Mouse (Mus musculus) hematopoietic stem cell, adult 5-6 weeks (primary cell): ENCODE data around the gene Fbxl16. TPM values are rescaled to one million over a fixed set of nuclear protein-coding genes. Genes with fewer than 3 reads are reported as not detected.
"Not testable (repeated sequence)": the region's sequence is repeated elsewhere in the genome, so short reads cannot be mapped to it uniquely, and the experiment has no call there.

Source experiments
- ATAC-seq, 2 experiments: fragments of 125-278 bp in 1 of 2; replicated peaks in 1 of 2; 2 replicates each; pipeline ENCODE4 v1.8.0; 2016 to 2017; ENCODE audit warnings: inconsistent platforms in 2 of 2, mild to moderate bottlenecking in 2 of 2, moderate number of reproducible peaks in 2 of 2, low read depth in 1 of 2, moderate TSS enrichment in 1 of 2; ENCODE audit not compliant: low FRiP score in 2 of 2, poor library complexity in 2 of 2, severe bottlenecking in 2 of 2, insufficient read depth in 1 of 2, low TSS enrichment in 1 of 2
- total RNA-seq: library from RNA; stranded (forward); fragments of 172-1452, 232-1000 nt; gene quantifications from 2 replicates; pipeline ENCODE4 v1.2.3, GENCODE M21; 2017

The Fbxl16 gene
- total RNA-seq, 1 experiment from 2014 or later: not detected

- ATAC-seq: peak; percentile 42 to 68
These were observed 16.9 kb upstream of the Fbxl16 start for GRCm38 (mm10) chr17:25791843-25792527.

DNA sequence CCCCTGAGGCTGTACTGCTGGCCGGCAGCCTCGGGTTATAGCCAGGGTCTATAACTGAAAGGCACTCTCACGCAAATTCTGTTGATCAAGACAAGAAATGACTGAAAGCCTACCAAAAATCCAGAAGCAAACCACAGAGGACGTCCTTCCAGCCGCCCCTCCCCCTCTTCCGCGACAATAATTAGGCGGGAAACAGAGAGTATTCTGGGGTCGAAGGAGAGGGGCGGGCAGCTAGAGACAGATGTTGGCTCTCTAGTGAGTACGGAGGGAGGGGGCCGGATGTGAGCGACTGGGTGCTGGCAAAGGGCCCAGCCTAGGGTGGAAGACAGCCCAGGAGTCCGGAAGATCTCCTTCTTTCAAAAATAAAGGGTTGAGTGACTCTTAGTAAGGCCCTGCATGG is 16.3 kb upstream of the Fbxl16 start, which contains the start of gene Fam173a:
Gene Fam173a (minus strand): TSS at position 287 of the 400 bp plus-strand sequence.
- peak; percentile 36 to 62 for ATAC-seq

GRCm38 (mm10) chr17:25794197-25794596 is 14.7 kb upstream of the Fbxl16 start:
- no peak for ATAC-seq

DNA sequence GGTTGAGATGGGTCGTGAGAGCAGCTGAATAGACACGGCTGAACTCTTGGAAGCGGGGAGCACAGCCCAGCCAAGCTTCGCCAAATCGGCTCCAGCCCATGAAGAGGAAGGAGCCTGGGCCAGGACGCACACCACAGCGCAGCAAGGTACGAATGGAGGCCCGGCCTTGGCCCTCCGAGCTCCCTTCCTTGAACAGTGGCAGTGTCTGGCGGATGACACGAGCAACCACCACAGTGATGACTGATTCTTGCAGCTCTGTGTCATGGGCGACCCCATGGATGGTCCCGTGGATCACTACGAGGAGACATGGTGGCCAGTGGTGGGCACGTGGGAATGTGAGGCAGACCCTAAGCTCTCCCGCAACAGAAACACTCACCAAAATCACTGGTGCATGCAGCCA is 13.9 kb upstream of the Fbxl16 start:
- no peak for ATAC-seq

DNA sequence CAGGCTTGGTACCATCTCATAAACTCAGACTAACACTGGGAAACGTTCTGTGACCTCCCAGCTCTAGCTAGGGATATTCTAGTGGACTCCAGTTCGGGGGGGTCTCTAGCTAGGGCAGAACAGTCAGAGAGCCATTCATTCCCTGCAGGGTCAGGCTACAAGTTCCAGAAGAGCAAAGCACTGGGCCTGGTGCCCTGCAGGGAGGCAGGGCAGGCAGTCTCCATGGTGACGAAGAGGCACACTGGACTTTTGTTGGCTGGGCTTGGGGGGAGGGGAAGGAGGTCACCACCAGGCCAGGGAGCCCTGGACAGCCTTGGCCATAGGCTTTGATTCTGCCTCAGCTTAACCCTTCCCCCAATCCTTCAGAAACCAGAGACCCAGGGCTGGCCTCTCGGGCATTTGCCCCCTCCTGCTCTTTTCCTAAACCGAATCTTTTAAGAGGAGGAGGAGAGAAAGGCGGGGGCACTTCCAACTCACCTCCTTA is 13.2 kb upstream of the Fbxl16 start, which contains the start of gene AC134908.4:
Gene AC134908.4 (minus strand): TSS at position 51 of the 484 bp plus-strand sequence.
- no peak for ATAC-seq

DNA sequence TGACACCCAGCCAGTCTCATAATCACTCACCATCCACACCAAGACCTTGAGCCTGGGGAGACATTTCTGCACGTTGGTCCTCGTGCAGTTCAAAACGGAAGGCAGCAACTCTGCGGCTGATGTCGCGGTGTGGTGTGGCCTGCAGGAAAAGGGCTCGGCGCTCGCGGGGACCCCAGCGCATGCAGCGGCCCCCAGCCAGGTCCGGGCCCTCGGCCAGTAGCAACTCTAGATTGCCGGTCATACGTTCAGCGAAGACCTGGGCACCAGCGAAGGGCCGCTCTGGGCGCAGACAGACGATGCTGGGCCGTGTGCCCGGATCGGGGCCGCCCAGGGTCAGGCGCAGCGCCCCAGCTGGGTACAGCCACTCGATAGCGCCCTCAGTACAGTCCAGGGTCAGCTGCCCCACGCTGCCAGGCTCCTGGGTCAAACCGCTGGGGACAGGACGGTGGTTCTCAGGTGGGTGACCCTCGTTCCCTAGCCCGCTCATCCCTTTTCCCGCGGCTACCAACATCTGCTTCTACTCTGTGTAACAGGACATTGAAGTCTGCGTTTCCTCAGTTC is 12.6 kb upstream of the Fbxl16 start:
- no peak for ATAC-seq

DNA sequence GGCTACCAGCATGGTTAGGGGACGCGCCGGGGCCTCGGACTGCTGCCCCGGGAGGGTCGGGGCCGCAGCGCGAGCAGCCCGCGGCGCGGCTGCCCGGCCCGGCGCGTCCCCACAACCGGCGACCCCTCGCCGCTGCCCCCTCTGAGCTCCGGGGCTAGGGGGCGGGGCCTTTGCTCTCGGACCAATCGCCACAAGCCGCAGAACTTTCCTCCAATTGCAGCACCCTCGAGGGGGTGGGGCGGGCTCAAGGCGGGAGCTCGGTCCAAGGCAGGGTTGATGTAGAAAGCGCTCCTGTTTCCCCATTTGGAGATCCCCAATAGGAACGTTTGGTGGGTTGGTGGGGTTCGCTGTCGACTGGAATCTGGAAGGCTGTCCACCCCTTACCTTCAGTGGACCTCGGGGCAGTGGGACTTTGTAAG is 11.9 kb upstream of the Fbxl16 start, which contains the start of gene Metrn:
Gene Metrn (minus strand): TSS at position 186 of the 419 bp plus-strand sequence.
- ATAC-seq: peak; percentile 66 to 74

DNA sequence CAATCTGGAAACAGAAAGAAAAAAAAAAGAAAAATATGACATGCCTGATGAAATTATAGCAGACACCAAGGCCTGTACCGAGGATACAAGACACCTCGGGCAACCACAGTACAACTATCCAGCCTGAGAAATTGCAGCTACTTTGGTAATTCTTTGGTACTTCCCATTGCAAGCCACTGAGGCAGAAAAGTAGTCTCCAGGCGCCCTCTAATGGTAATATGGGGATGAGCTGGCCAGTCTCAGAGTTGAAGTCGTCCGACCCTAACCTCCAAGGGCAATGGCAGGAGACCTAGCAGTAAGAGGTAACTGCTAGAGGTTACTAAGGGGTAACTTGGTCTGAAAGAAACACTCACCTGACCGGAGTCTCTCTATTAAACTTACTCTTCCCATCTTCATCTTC is 7.9 kb upstream of the Fbxl16 start:
- peak; percentile 81 to 83 for ATAC-seq

DNA sequence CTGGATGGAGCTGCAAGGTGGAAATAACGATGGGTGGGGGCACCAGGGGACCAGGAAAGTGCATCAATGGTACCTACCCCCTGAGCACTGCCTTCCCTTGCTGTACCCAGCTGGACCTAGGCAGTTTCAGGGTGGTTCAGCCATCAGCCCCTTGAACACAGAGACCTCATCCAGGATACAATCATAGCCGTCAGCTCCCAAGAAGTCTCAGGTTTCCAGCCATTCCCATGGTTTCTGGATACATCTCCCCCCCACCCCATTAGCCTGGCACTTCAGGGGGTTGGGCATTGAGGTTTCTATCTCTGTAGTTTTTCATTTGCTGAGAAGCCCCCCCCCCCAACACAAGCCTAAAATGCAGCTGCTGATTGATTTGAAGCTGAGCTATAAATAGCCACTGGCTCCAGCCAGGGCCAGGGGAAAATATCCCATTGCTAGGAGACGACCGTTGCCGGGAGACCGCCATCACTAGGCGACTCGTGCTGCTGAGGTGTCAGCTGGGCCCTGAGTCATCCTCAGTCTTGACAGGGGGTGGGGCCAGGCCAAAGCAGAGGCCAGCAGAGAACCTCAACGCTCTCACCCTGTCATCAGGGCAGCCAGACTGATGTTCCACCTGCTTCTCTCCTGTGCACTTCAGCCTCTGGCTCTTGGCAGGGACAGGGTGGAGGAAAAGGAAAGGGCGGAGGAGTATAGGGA is 5.9 kb upstream of the Fbxl16 start:
- no peak for ATAC-seq

GRCm38 (mm10) chr17:25806507-25806906 is 2.4 kb upstream of the Fbxl16 start:
- no peak for ATAC-seq

DNA sequence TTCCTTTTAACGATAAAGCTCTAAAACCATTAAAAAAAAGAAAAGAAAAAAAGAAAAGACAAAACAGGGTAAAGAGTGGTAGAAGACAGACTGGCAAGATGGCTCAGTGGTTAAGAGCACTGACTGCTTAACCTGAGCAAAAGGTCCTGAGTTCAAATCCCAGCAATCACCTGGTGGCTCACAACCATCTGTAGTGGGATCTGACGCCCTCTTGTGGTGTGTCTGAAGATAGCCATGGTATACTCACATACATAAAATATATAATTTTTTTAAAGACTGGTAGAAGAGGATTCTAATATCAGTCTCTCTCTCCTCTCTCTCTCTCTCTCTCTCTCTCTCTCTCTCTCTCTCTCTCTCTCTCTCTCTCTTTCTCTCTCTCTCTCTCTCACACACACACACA is 1.4 kb upstream of the Fbxl16 start:
- ATAC-seq: not testable (repeated sequence)

GRCm38 (mm10) chr17:25808028-25808427 is 857 bp upstream of the Fbxl16 start:
- no peak for ATAC-seq

DNA sequence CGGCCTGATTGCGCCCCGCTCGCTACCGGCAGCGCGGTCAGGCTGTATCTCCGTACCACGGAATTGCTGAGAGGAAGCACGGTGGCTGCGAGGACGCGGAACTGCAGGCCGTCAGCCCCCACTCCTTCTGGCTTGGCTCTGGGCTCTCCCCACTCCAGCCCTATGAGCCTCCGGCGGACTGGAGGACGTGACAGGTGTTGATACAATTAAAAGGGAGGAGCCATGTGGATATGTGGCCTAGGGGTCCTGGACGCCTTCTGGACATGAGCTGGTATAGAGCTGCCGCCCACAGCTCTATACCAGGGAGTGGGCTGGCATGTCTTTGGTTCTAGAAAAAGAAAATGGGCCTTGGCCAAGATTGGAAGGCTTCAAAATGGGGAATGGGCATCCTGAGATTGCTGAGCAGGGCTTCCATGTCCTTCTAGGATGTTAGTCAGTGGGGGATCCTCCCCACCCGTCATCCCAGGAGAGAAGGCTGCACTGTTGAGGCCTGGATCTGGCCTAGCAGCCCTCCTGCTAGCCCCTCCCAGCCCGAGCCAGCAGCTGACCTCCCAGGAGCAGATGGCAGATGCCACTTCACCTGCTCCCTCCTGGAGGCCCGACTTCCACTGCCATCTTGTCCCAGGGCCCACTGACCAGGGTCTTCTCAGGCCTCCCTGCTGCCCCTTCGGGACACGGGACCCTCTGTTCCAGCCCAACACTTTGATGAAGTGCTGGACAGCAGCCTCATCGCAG is 888 bp downstream of the Fbxl16 start:
- no peak for ATAC-seq

DNA sequence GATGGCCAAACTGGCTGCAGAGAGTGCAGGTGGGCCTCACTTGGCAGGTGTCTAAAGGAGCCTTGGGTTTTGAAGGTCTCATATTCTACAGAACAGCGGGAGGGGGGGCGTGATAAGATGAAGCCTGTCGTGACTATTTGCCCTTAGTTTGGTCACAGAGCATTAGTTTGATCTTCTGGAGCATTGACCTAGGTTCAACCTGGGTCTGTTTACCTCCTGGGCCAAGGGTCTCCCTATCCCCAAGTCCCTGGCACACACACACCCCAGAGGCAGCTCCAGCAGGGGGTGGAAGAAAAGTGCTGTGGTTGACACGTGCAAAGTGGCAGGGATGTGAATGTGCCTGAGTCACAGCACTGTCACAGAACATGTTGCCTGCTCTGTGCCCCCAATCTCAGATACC is 2.0 kb downstream of the Fbxl16 start:
- no peak for ATAC-seq

DNA sequence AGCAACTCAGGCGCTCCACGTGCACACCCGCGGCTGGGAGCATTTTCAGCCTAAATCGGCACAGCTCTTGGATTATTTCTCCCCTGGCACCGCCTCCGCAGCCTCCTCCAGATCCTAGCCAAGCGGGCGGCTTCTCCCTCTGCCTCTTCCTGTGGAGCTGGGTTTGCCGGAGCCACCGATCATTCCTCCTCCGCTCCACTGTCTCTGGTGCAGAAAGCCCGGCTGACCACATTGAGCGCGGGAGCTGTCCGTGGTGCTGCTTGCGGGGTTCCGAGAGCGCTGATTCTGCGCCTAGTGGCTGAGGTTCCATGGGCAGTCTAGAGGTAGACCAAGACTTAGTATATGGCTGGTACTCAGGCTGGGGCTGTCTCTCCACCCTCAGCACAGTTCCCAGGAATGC is 4.6 kb downstream of the Fbxl16 start:
- peak; percentile 75 to 88 for ATAC-seq

DNA sequence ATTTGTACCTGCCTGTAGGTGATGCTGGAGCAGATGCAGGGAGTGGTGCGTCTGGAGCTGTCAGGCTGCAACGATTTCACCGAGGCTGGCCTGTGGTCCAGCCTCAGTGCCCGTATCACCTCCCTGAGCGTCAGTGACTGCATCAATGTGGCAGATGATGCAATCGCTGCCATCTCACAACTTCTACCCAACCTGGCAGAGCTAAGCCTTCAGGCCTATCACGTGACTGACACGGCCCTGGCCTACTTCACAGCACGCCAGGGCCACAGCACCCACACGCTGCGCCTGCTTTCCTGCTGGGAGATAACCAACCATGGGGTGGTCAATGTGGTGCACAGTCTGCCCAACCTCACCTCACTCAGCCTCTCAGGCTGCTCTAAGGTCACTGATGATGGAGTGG is 8.8 kb downstream of the Fbxl16 start:
- ATAC-seq: no peak
